Mouse (Mus musculus): ENCODE measurements around the gene Nmnat2. TPM values are rescaled to one million over a fixed set of nuclear protein-coding genes. Genes with fewer than 3 reads are reported as not detected.

Gene Nmnat2
- 1 to 10 TPM; 2.3 to 3.8 TPM for total RNA-seq (2021)
- long read RNA-seq, experiment 1, partial matches to known transcripts: 1 of 1 reads
- long read RNA-seq, experiment 1, other reads (novel, unspliced or antisense): 0 of 1 reads
- long read RNA-seq, experiment 2, partial matches to known transcripts: 1 of 1 reads
- long read RNA-seq, experiment 2, other reads (novel, unspliced or antisense): 0 of 1 reads

DNA sequence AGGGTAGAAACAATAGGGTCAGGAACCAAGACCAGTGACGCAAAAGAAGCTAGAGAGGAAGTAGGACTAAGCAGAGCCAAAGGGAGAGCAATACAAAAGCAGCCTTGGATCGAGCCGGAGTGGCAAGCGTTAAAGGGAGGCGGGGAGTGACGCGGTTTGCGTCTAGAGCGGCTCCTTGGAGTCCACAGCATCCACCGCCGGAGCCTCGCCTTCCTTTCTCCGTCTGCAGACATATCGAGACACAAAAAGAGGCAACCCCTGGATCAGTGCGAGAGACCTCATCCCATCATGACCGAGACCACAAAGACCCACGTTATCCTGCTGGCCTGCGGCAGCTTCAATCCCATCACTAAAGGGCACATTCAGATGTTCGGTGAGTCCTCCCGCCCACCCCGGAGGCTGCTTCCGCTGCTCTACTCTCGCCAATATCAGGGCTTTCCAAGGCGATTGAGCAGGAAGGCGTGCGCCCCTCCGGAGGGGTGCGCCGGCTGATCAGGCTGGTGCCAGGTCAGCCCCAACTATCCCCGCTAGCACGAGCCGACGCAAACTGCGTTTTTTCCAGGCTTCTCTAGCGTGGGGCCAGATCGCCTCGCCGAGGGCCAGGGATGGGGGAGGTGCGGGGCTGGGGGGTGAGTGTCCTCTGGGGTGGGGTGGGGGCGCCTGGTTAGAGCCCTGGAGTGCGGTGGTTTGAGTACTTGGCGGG, at the start of gene Nmnat2:
TSS of gene Nmnat2 (plus strand) at position 173 of the 703 bp plus-strand sequence.
- DNase-seq: peak; percentile 17

DNA sequence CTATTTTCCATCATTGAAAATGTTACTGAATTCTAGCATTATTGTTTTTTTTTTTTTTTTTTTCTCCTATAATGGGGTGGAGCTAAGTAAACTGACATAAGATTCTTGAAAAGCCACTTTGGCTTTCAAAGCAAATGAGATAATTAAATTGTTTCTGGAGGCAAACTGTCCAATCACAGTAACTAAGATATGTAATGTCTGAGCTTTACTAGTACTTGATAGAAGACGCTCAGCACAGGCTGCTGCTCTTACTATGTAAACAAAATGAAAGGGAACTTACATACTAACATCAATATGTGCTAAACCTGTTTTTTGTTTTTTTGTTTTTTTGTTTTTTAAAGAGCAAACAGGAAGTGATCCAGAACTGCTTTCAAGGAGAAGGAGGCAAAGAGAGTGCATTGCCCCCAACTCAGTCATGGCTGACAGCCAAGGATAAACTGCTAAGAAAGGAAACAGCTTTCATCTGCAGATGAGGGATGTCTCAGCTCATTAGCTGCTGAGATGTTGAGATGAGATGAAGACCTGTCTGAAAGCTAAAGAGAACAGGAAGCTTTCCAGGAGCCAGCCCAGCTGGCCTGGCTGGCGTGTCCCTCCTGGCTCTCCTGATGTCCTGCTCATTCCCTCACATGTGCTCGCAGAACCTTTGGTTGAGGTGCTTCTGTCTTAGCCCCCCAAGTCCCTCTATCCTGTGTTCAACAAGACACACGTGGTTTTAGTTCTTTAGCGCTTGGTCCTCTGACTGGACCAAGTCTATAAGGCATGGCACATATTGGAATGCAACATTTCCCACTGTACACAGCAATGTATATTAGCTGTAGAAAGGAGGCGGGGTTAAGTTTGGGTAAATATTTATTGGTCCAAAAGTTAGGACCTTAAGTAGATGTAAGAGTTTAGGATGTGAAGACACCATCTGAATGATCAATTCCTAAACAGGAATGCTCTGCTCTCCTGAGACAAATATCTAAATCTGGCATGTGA, 41.0 kb upstream of the Nmnat2 start:
- DNase-seq: no peak

GRCm38 (mm10) chr1:152915766-152916165, 39.0 kb upstream of the Nmnat2 start:
- DNase-seq: no peak

DNA sequence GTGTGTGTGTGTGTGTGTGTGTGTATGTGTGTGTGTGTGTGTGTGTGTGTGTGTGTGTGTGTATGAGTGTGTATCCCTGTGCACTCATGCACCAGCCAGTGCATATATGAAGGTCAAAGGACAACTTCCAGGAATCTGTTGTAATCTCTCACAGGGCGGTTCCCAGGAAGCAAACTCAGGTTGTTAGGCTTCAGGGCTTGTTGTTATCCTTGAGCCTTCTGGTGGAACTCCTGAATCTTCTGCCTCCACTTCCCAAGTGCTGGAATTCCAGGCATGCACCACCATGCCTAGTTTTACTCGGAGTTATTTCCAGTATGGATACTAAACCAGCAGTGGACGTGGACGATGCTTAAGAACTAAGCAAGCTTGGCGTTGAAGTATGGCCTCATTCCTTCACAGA, 37.9 kb upstream of the Nmnat2 start:
- DNase-seq: no peak

GRCm38 (mm10) chr1:152917626-152918025, 37.2 kb upstream of the Nmnat2 start:
- DNase-seq: no peak

DNA sequence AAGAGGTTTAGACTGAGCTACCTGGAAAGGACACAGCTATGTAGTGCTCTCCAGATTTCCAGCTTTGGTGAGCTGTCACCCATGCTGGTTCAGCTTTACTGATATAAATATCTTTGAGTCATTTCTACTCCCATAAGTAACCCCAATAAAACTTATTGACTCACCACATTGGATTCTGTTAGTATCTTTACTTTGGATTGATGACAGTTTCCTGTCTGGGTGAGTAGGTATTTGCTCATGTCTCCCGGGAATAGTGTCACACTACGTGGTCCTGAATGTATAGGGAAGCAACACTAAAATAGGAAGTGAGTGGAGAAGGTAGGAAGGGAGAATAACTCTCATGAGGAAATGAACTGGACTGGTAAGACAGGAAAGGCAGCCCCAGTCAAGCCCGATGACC, 33.0 kb upstream of the Nmnat2 start:
- no peak for DNase-seq

DNA sequence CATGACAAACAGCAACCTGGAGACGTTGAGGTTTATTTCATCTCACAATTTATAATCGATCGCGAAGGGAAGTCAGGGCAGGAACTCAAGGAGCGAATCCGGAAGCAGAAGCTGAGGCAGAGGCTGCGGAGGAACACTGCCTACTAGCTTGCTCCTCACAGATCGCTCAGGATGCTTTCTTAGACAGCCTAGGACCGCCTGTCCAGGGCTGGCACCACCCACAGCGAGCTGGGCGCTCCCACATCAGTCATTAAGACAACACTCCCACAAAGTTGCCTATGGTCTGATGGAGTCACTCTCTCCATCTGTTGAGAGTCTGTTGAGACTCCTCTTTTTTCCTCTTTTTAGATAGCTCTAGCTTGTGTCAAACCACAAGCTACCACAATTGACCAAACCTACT, 20.8 kb upstream of the Nmnat2 start:
- no peak for DNase-seq

GRCm38 (mm10) chr1:152935476-152935875, 19.3 kb upstream of the Nmnat2 start:
- DNase-seq: no peak

- no peak for DNase-seq
Measured at GRCm38 (mm10) chr1:152936365-152936764, 18.4 kb upstream of the Nmnat2 start.

DNA sequence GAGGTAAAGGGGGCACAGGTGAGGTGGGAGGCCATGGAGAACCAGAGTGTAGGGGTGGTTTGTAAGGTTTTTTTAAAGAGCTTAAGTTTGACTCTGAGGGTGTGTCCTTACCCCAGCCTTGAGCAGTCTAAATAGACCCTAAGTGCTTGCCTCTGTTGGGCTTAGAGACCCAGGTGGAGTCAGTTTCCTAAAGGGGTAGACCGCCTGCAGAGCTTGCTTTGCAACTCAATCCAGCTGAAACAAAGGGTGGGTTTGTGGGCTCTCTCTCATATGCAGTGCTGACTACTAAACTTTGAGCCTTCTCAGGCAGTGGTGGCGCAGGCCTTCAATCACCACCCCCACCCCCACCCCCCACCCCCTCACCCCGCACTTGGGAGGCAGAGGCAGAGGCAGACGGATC, 11.8 kb upstream of the Nmnat2 start:
- no peak for DNase-seq

- no peak for DNase-seq
Measured at GRCm38 (mm10) chr1:152954167-152954566, 626 bp upstream of the Nmnat2 start.

- DNase-seq: peak; percentile 14
Measured at GRCm38 (mm10) chr1:152955564-152956211, 895 bp downstream of the Nmnat2 start.

DNA sequence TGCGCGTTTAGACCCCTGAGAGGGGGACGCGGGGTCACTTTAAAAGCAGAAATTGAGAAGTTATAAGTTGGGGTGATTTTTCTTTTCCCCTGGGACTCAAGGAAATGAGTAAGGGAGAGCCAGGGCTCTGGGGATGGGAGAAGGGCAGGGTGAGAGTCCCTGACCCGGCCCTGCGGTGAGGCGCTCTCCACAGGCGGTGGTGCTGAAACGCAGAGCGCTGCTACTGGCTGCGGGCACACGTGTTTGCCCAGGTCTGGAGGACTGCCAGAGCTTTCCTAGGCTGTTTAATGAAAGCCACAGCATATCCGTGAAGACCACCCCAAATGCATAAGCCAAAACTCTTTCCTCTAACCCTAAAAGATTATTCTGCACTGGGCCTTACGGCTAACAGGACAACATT, 1.4 kb downstream of the Nmnat2 start:
- DNase-seq: peak; percentile 74

- no peak for DNase-seq
Measured at GRCm38 (mm10) chr1:152964344-152964743, 9.6 kb downstream of the Nmnat2 start.

DNA sequence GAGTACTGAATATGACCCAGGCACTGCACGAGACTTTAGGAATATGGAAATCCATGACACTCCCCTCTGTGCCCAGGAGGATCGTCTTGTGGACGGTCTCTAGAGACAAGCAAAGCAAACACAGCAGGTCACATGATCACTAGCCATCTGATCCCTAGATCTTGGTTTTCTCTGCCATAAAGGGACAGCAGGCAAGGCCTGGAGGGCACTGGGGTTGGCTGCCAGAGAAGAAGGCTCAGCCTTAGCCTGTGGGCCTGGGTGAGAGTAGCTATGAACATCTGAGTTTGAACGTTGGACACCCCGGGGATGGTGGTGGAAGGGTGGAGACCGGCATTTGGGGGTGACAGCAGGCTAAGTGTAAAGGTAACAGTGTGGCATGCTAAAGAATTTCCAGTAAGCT, 11.4 kb downstream of the Nmnat2 start:
- DNase-seq: no peak

DNA sequence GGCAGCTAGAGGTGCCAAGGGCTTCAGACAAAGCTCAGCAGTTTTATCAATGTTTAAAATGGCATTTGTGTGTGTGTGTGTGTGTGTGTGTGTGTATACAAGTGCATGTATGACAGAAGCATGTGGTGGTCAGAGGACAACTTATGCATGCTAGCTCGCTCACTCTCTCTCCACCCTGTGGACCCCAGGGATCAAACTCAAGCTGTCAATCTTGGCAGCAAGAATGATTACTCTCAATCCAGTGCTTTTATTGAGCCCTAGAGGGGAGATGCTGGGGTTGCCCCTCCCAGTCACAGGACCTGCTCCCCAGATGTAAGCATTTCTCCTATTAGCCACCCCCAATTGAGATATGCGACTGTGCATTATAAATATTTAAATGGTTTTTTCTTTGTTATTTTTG, 11.9 kb downstream of the Nmnat2 start:
- DNase-seq: no peak

GRCm38 (mm10) chr1:152969081-152969480, 14.3 kb downstream of the Nmnat2 start:
- DNase-seq: no peak

DNA sequence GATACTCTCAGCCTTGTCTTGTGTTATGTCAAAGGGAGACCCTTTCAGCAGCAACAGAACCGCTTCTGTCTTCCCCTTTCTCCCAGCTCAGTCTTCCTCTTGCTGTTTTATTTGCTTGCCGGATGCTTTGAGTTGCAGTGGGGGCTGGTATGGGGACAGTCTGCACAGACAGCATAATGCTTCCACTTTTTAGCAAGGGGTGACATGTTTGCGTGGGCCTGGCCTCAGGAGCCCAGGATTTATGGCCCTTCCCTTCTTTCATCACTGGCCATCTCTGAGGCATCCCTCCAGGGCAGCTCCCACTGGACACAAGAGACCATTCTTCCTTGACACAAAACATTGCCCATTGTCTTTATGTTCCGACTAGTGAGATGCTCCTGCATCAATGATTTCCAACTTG, 18.2 kb downstream of the Nmnat2 start:
- no peak for DNase-seq

GRCm38 (mm10) chr1:152973421-152973820, 18.6 kb downstream of the Nmnat2 start:
- no peak for DNase-seq

GRCm38 (mm10) chr1:152973861-152974260, 19.1 kb downstream of the Nmnat2 start:
- no peak for DNase-seq

GRCm38 (mm10) chr1:152975144-152975543, 20.4 kb downstream of the Nmnat2 start:
- no peak for DNase-seq

DNA sequence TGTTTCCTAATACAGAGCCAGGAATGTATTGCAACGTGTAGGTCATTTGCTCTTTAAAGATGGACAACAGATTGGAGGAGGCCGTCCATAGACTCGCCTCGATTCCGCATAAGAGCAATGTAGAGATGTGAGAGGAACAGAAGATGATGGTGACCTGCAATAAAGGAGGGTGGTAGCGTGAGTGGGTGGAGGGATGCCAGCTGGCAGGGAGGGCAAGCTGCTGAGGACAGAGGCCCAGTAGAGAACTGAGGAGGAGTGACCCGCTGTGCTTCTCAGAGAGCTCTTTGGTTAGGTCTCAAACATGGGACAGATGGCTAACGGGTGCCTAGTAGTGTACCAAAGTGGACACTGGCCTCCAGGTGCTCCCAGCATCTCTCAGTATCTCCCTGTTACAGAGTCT, 23.9 kb downstream of the Nmnat2 start:
- no peak for DNase-seq

DNA sequence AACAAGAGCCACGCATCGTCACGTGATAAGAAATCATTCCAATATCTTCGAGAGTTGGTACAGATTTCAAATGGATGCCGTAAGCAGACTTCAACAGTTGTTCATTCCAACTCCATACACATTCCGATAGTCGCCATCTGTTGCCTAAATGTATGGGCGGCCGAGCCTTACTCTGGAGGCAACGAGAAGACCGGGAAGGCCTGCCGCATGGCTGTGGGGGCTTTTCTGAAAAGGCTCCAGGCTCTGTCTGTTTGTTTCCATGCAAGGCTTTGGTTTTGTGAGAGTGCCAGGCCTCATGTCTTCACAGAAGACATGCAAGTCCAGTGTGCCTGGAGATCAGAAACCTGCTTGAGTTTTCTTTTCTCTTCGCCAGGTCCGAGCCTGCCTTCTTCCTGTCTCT, 28.6 kb downstream of the Nmnat2 start:
- no peak for DNase-seq
